Mouse (Mus musculus) B cell, adult 67 days (primary cell): ENCODE results near the gene Comt. TPM values are rescaled to one million over a fixed set of nuclear protein-coding genes. Genes with fewer than 3 reads are reported as not detected.

Experiments used
- total RNA-seq, 2 experiments: library from RNA; stranded (reverse); gene quantifications; 4 replicates each; pipeline ENCODE4 v1.2.4; 2023

Comt gene
- total RNA-seq: 10 to 100 TPM; 17.4 to 19.5 TPM

DNA sequence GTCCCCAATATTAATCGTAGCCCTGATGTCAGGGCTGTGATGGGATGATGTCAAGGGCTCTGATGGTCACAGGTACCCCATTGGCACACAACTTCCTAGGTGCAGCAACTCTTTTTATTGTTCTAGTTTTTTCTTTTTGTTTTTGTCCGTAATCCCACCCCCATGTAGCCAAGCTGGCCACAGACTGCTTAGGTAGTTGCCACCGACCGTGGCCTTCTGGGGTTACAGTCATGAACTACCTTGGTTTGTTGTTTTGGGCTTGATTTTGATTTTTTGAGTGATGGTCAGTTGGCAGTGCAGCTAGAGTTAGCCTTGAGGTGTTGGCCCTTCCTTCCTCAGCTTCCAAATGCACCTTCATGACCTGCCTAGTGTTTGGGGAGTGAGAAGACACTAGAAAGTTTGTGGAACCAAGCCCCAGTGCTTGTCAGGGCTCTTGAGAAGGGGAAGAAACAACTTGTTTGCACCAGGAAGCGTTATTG is at the start of gene Comt:
TSS of gene Comt (minus strand) at position 51 of the 479 bp plus-strand sequence.

DNA sequence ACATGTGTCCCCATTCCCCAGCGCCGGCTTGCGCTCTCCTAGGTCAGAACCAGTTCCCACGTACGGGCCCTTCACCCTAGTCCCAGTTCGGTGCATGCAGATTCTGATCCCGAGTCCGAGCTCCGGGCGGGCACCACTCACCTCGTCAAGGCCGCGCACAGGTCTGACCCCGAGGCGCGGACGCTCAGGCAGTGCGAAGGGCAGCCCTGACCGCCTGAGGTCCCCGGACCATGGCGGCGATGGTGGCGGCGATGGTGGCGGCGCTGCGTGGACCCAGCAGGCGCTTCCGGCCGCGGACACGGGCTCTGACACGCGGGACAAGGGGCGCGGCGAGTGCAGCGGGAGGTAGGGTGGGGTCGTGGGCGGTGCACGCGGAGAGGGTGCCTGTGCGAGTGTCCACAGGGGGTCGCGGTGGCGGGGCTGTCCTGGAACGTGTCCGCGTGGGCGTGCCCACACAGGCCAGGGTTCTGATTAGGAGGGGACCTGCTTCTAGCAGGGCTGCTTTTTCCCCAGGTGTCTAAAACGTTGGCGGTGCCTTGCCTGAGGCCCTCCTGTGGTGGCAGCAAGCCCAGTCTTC is 349 bp downstream of the Comt start, which contains the start of gene Txnrd2:
TSS of gene Txnrd2 (plus strand) at position 170 of the 577 bp plus-strand sequence.

Other genes with a start within 250 kb of the Comt start
- gene Ccdc188, start 209.0 kb downstream of the Comt start, total RNA-seq: not detected
- 10 to 100 TPM; 21.9 to 29.2 TPM for gene Zdhhc8, start 191.7 kb downstream of the Comt start, total RNA-seq
- 100 to 1,000 TPM; 180 to 183 TPM for gene Trmt2a, start 178.2 kb downstream of the Comt start, total RNA-seq
- 10 to 100 TPM; 98.5 TPM for gene Ranbp1, start 178.1 kb downstream of the Comt start, total RNA-seq
- not detected for gene Gm49776, start 168.5 kb downstream of the Comt start, total RNA-seq
- 10 to 100 TPM; 47.0 to 55.8 TPM for gene Dgcr8, start 137.6 kb downstream of the Comt start, total RNA-seq
- 10 to 100 TPM; 36.4 to 44.9 TPM for gene Tango2, start 78.7 kb downstream of the Comt start, total RNA-seq
- gene Arvcf, start 78.7 kb downstream of the Comt start, total RNA-seq: 1 to 10 TPM; 5.3 to 7.1 TPM
- gene Txnrd2, start 468 bp downstream of the Comt start, total RNA-seq: 10 to 100 TPM; 15.9 to 16.8 TPM
- gene Gnb1l, start 71.9 kb upstream of the Comt start, total RNA-seq: 1 to 10 TPM; 6.6 to 8.2 TPM
- 10 to 100 TPM in 1 of 2 experiments, 1 to 10 TPM in 1; 9.7 to 10.7 TPM for gene Rtl10, start 72.0 kb upstream of the Comt start, total RNA-seq
- not detected for gene Tbx1, start 163.8 kb upstream of the Comt start, total RNA-seq
- gene Gp1bb, start 195.6 kb upstream of the Comt start, total RNA-seq: not detected
- gene Gm49601, start 199.6 kb upstream of the Comt start, total RNA-seq: not detected
- not detected for gene Sept5, start 203.1 kb upstream of the Comt start, total RNA-seq